Mouse (Mus musculus): ENCODE data around the gene Srrm4.

Gene Srrm4

DNA sequence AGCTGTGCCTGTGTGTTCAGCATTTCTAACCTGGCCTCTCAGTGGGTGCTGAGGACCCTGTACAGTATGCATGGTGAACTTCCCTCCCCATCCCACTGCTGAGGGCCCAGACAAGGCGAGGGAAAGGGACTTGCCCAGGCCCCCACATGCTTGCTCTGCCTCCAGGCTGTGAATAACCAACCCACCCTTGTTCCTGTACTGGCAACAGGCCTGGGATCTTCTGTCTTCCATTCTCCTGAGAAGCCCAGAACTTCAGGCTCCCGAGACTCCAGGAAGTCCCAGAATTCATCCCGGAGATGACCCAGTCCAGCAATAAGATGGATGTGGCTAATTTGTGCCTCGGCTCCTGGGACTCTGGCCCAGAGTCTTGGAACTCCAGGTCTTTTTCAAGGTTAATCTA, 105.5 kb downstream of the Srrm4 start:
- peak; percentile 11 for DNase-seq

GRCm38 (mm10) chr5:116485069-116485468, 106.5 kb downstream of the Srrm4 start:
- DNase-seq: peak; percentile 60

GRCm38 (mm10) chr5:116484236-116484635, 107.4 kb downstream of the Srrm4 start:
- DNase-seq: no peak

DNA sequence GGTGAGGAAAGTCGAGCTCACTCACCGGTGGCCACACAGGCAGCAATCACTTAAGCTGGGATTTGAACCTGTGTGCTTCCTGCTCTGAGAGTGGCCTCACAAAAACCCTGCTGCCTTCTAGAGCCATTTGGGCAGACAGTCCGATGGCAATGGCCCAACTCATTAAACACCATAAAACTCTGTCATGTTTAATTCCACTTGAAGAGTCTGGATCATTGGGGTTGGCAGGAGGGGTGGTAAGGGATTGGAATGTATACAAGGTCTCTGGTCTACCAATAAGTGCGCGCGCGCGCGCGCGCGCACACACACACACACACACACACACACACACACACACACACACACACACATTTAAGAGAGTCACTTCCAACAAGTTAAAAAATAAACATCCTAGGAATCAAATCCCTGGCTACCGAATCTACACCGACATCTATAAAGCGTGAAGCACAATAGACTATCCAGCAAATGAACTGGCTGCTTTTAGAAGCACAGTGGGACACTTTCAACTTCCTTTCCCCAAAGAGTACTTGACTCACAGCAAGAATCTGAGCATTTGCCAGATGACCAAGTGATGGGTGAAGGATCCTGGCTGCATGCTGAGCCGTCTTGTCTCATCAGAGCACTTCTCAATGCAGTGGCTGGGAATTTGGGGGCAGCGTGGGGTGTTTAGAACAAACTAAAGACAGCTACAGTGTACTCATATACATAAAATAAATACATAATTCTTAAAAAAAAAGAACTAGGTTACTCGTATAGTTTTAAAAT, 112.8 kb downstream of the Srrm4 start:
- DNase-seq: no peak

GRCm38 (mm10) chr5:116476006-116476405, 115.6 kb downstream of the Srrm4 start:
- DNase-seq: no peak

DNA sequence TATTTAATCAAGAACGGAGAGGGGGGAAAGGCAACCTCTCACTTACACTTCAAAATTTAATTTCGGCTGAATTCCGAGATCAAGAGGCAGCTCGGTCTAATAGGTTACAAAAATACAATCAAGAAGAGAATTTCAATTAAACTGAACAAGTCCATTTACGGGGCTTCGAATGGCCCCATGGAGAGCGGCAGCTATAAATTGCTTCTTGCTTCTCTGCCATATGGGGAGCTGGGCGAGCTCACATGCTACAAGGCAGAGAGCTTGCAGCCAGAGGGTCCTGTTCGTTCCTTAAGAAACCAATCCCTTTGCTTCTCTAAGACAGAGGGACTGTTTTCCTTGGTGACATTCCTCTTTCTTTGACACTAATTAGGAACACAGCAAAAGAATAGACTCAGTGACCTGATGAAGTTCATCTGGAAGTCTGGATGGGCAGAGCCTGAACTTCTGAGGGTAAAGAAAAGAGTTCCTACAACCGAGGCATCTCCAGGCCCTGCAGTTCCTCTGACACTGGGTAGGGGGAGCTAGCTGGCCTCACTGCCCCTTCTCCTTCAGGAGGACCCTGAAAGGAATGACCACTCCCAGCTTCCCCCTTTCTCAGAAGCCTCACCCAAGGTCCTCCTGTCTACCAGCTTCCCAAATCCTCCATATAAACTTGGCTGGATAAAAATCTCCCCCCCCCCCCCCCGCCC, 130.1 kb downstream of the Srrm4 start:
- no peak for DNase-seq

DNA sequence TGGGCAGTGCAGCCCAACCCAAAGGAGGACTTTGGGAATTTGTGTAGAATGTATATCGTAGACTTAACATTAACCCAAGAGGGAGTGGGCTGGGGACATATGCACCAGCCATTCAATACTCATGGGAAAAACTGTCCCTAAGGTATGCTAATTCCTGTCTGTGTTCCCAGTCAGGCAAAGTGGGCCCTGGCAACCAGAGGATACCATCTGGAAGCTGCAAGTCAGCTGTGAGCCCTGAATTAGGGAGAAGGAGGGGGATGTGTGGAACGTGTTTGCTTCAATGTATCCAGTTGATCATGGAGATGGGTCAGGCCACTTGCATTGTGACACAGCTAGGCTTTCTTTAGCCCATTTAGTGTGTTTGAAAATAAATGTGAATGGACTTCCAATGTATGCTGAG, 131.6 kb downstream of the Srrm4 start:
- no peak for DNase-seq

DNA sequence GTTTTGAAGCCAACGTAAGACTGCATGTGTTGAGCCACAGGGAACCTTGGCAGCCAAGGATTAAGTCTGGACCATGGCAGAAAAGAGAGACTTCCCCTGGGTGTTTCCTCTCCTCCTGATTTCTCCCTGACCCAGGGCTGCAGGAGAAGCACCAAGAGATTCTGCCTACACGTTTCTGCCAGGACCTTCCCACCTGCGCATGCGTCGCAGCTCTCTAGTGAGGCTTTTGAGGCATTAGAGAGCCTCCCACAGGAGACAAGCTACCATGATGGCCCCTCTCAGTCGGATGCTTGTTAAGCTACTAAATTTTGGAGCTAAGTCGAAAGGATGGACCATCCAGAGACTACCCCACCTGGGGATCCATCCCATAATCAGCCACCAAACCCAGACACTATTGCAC, 133.8 kb downstream of the Srrm4 start:
- DNase-seq: no peak

DNA sequence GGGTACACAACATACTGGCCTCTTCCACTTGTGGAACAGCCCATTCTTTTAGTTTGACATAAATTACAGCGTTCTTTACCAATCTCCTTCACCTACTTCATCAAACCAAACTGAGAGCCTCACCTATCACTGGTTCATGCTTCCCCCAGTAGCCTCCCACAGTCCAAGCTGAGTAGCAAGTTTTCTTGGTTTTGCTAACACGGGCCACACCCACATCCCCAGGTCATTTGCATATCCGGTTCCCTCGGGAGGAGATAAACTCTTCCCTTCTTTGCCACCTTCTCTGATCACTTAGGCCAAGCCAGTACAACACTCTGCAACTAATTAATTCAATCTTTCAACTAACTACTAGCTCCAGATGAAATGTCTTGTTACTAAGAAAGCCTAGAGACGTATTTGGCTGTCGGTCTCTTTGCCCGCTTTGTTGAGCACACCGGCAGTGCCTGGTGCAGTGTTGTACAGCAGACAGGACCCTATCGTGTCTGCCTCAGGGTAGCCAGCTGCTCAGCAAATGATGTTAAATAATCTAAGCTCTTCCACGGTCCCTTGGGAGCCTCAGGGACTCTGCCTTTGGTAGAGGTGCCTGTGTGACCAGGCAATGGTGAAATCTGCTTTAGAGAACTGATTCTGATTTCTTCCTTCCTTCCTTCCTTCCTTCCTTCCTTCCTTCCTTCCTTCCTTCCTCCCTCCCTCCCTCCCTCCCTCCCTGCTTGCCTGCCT, 134.7 kb downstream of the Srrm4 start:
- DNase-seq: no peak

- DNase-seq: no peak
These were observed 138.2 kb downstream of the Srrm4 start for GRCm38 (mm10) chr5:116453401-116453851.

DNA sequence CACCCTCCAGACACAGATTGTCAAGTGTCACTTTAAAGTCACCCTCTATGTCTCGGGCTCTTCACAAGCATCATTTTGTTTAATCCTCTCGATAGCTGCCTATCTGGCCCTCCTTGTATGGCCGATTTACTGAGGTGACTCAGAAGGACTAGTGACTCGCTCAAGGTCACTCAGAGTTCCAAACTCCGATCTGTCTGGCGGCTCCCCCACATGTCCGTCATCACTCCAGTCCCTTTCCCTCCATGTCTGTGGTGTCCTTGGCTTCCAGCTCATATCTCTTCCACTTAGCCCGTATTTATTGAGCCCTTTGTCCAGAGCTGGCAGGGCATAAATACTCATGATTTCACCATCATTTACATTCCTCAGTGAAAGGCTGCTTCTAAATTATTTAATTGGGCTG, 140.7 kb downstream of the Srrm4 start:
- DNase-seq: no peak

GRCm38 (mm10) chr5:116449522-116450225, 141.9 kb downstream of the Srrm4 start:
- no peak for DNase-seq

- no peak for DNase-seq
These were observed 143.0 kb downstream of the Srrm4 start for GRCm38 (mm10) chr5:116448409-116449191.

GRCm38 (mm10) chr5:116447821-116448350, 143.7 kb downstream of the Srrm4 start:
- no peak for DNase-seq

DNA sequence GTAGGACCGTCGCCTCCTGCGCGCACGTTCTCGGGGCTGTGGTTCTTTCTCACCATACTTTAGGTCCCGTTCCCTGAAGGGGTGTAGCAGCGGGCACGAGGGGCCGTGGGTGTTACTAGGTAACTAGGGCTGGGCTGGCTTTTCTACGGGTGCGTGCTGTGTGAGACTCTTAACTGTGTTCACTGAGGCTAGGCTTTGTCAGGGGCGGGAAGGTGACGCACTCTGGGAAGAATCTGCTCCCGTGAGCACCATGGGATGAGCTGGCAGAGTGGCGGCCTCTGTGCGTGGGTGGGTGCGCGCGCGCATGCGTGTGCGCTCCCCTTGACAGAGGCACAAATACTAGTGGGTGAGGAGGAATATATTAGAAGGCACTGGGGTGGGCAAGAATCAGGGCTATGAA, 145.1 kb downstream of the Srrm4 start:
- no peak for DNase-seq

DNA sequence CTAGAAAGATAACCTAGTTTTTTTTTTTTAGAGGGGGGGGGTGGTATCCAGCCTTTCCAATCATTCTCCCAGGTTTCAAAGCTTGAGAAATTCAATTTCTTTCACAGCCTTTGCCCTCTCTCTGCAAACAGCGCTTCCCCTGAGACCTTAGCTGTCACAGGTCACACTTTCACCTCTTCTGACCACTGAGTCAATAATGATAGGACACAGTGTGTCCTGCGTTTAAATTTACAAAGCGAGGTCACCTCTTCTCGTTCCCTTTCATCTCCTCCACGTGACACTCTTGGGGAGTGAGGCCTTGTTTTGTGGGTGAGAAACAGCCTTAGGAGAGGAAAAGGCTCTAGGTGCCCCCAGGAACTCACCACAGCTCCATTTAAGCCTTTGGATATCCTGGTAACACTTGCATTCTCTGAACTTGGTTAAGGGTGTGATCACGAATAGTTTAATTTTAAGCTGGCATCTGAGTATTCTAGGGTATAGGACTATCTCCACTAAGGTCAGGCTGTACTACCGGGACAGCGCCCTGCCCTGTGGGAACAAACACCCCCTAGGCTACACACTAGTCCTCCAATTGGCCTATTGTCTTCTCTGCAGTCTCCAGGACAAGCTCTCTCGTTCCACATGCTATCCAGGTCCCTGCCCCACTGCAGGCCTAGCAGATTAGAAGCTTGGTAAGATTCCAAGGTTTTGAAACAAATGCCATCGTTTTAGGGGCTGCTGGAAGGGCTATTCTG, 145.8 kb downstream of the Srrm4 start:
- DNase-seq: no peak

- DNase-seq: no peak
These were observed 147.1 kb downstream of the Srrm4 start for GRCm38 (mm10) chr5:116444517-116444916.

- DNase-seq: no peak
These were observed 148.1 kb downstream of the Srrm4 start for GRCm38 (mm10) chr5:116443459-116443940.

DNA sequence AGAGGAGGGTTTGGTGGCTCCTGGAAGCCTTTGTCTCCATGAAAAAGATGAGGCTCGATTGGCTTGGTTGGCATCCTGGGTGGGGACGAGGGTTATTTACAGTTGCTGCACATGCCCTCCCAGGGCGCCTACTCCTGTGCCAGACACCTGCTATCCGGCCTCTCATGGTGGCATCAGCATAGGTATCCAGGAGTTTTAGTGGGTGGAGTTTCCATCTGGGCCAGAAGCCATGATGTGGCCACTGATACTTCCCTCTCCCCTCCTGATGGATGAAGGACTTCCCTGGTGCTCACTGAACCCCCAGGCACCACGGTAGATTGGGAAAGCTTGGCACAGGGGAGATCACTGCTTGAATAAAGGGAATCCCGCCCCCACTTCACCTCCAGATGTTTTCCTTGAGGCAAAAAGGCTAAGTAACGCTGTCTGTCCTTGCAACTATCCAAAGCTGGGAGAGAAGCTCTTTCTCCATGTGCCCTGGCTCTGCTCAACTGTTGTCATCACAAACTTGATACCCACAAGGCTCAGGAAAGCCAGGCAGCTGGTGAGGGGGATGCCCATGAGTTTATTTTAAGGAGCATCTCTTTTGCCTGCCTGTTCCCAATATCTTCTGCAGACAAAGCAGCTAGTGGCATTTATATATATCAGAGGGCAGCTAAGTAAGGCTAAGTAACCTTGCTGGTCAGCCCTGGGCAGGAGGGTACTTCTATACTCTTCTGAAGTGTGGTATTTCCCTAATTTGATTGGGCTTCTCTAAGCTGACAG, 148.7 kb downstream of the Srrm4 start:
- DNase-seq: no peak

DNA sequence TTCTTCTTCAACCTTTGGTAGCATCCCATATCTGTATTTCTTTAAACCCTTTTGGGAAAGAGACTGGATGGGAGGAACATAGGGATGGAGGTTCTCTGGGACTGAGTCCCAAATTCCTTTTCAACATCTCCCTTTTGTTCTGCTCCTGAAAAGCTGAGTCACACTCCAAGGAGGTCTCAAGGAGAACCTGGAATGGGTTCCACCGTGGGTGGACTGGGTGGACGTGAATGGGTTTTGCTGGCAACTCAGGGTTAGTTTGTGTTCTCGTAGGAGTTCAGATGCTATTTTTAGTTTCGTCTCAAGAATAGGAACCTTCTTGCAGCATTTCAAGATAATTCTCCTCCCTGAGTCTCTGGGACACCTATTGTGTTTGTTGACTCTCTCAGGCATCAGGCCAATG, 151.4 kb downstream of the Srrm4 start:
- DNase-seq: no peak
